Mouse (Mus musculus) kidney, adult 11 months (tissue): ENCODE data around the gene Syngr4.
"Not testable (repeated sequence)": the region's sequence is repeated elsewhere in the genome, so short reads cannot be mapped to it uniquely, and the experiment has no call there.

Experiments
- DNase-seq: peaks from one replicate; pipeline ENCODE4 v3.0.0; 2022

The Syngr4 gene

DNA sequence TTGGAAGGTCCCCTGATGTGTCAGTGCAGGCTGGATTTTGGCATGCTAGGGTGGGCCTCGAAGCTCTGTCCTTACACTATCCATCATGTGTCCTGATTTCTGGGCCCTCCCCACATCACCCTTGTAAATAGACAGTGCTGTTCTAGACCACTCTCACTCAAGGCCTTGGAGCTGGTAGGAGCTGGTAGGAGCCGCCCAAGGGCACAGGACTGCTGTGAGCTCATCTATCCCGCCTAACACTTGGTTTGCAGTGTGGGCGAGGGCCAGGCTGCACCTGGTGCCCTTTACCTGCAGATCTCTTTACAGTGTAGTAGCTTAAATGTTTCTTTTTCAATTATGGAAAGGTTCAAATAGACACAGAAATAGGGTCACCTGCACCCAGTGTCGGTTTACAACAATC lies 18.5 kb upstream of the Syngr4 start:
- no peak for DNase-seq

DNA sequence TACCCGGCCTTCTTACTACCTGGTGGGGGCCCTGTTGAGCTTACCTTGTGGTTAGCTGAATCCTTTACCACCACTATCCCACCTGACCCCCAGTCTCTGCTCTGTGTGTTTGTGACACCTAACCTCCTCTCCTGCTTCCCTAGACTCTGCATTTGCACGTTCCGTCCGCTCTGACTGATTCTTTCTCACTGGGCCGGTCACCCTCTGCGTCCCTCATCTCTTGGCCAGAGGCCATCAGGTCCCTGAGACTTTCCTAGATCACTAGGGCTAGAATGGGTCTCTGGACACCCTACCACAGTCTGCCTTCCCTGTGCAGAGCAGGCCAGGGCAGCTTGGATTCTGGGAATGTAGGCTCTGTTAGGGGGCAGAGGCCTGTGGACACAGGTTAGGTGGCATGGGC lies 17.6 kb upstream of the Syngr4 start:
- no peak for DNase-seq

DNA sequence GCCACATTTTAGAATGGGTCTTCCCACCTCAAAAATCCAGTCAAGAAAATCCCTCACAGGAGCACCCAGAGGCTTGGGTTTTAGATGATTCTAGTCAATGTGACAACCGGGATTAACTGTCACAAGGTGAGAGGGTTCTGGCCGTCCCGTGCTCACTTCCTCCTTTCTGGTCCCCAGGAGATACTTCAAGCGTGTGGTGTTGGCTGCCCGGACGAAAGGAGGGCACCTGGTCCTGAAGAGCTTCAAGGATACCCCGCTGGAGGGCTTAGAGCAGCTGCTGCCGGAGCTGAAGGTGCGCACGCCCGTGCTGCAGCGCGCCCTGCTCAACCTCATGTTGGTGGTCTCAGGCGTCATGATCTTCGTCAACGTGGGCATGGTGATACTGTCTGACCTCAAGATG lies 12.6 kb upstream of the Syngr4 start:
- DNase-seq: no peak

DNA sequence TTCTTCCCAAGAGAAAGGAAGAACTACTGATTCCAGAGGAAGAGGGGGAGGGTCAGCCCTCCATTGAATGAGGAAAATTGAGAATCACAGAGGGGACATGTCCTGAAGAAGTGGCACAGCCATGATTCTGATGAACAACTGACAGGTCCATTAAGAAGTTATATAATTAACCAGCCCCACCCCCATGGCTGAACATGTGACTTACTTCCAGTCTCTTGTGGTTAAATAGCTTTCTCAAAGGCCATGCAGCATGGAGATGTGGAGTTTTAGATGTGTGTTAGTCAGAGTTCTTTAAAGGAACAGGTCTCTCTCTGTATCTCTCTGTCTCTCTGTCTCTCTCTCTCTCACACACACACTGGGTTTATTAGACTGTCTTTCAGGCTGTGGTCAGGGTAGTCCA lies 11.9 kb upstream of the Syngr4 start:
- DNase-seq: peak; percentile 28

DNA sequence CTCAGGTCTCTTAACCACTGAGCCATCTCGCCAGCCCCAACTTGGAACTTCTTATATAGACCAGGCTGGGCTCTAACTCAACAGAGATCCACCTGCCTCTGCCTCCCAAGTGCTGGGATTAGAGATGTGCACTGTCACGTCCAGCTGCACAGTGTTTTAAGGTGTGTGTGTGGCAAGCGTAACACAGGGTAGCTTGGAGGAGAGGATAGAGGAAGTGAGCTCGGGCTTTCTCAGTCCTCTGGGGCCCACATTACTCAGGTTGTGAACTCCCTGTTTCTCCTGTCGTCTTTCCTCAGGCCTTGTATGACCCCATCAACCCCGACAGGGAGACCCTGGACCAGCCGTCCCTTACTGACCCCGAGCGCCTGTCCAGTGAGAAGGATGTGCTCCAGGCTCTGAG lies 10.1 kb upstream of the Syngr4 start:
- DNase-seq: no peak

DNA sequence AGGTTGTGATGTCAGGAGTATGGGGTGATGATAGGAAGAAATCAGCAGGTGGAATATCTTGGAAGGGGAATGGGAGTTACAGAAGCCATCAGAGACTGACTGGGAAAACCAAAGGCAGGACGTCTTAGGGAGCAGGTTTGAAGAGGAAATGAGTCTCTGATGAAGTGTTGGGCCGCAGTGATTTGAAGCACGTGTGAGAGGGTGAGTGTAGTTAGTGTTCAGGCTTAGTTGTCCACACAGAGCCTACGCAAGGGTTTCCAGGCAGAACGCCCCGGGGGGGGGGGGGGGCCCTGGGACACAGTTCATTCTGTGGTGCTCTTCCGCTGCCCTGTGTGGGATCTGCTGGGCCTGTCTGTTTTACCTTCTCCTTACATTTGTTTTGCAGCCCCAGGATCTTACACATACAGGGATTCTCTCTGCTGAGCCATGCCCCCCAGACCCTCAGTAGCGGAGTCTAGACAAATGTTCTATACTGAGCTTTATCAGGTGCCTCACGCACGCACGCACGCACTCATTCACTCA lies 6.0 kb upstream of the Syngr4 start:
- no peak for DNase-seq

DNA sequence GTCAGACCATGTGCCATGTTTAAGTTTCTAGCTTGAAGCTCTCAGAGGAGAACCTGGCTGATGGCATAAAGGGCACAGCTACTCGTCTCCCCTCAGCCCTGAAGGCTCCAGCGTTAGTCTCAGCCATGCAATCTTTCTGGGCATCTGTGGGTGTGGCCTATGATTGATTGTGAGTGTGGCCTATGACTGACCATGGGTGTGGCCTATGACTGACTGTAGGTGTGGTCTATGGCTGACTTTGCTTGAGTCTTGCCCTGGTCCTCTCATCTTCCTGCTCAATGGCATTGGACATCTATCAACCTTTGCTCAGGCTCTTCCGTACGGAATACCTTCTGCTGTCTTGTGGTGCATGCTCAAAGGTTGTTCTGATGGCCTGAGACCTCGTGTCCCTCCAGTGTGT lies 5.0 kb upstream of the Syngr4 start:
- DNase-seq: peak; percentile 38

DNA sequence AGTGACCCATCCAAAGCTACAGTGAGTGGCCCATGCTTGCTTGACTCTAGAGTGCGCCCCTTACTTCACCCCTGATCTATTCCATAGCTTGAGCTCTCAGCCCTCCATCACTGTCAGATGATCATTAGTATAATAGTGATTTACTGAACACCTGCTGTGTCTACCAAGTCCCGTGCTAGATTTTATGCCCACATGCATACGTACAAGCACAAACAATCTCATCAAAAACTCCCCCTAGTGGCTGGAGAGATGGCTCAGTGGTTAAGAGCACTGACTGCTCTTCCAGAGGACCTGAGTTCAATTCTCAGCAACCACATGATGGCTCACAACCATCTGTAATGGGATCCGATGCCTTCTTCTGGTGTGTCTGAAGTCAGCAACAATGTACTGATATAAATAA lies 1.6 kb upstream of the Syngr4 start:
- DNase-seq: not testable (repeated sequence)

DNA sequence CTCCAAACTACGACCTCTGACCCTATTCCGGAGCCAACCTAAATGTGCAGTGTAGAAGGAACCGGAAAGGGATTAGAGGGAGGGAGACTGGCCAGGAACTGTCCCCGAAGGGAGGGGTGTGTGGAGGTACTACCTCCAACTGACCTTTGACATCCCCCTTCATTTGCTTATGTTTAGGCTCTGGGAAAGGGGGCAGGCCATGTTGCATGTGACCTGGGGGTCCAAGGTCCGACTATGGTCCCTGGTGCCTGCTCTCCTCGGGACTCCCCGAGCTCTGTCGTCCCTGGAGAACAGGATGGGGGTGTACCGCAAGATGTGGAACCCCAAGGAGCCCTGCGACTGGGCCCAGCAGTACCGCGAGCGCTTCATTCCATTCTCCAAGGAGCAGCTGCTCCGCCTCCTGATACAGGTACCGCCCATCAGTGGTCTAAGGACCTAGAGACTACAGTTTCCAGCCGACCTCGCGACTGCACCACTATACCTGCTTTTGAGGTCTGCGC lies 794 bp upstream of the Syngr4 start:
- peak; percentile 92 for DNase-seq

DNA sequence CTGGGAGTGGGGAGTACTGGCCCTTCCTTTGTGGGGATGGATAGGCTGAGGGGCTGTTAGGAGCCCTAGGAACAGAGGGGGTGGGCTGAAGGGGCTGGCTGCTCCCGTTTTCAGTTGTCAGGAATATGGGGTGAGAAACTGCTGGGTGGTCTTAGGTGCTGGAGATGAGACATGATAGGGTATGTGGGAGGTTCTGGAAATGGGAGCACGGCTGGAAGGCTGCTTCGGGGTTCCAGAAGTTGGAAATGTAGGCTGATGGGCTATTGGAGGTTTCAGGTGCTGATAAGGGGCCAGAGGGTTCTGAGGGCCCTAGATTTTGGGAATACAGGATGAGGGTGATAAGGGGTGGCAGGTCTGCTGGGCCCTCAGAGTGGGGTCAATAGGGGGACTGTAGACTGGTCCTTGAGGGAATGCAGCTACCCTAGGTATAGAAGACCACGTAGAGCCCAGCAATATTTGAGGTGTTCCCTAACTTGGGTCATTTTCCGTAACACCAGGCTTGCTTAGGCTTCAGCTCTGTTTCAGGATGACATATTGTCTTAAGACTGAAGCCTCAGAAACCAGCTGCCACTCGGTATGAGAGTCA lies 490 bp downstream of the Syngr4 start:
- no peak for DNase-seq

DNA sequence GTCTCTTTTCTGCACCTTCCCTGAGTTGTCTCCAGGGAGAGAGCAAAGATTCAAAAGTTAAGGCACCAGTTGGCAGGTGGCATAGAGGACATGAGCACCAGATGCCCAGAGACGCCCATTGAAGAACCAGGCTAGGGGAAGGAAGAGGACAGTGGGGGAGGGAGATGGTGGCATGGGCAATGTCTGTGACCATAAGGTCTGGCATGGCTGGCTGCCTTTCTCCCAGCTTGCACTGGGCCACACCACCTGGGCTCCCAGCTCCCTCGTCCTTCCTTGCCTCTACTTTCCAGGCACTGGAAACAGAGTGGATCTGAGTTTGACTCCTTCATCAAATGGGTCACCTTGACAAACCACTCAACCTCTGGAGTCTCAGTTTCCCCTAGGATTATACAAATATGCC lies 3.9 kb downstream of the Syngr4 start:
- no peak for DNase-seq

DNA sequence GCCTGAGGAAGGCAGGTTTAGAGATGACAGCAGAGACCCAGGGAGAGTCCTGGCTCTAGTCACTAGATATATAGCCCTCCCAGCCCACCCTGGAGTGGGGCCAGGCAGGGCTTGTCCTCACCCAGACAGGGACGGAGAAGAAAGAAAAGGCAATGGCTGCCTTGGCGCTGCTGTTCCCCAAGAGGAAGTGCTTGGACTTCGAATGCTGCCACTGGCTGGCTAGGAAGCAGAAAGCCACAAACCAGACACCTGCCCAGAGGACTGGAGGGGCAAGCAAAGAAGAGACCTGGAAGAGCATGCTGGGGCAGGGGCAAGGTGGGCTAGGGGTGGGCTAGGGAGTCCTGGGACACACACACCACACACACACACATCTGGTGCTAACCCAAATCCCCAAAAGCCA lies 9.3 kb downstream of the Syngr4 start:
- DNase-seq: no peak

DNA sequence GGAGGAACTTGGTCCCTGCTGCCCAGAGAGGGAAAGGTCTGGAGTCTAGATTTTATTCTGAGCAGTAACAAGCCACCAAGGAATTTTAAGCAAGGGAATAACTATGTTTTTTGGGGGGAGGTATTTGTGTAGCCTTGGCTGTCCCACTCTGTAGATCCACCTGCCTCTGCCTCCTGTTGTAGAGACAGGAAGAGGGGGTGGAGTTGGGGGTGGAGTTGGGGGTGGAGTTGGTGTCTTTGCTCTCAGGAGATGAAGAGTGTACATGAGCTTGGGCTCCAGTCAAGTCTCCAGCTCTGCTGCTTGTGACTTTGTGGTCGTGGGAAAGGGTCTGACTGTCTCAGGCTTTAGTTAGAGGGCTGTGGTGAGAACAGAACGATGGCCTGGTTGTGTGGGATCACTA lies 15.5 kb downstream of the Syngr4 start:
- no peak for DNase-seq

DNA sequence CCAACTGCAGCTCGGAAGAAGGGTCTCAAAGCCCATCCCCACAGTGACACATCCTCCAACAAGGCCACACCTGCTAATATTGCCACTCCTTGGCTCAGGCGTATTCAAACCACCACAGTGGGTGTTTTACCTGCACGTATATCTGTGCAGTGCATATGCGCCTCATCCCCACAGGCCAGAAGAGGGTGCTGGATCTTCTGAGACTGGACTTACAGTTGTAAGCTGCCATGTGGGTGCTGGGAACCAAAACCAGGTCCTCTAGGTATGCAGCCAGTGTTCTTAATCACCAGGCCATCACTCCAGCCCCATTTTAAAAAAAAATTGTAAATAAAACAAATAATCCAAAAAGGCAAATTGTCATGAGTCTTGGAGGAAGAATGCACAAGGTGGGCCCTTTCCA lies 16.0 kb downstream of the Syngr4 start:
- no peak for DNase-seq

DNA sequence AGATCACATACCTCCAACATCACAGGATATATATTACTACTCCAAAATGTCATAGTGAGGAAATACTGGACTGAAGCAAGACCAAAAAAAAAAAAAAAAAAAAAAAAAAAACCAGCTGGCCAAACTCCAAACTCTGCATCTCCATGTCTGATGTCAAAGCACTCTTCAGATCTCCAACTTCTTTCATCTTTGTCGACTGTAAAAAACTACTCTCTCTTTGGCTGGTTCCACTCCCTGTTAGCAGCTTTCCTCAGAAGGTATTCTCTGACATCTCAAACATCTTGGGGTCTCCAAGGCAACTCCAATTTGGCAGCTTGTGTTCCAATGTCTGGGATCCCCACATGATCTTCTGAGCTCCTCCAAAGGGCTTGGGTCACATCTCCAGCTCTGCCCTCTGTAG lies 18.2 kb downstream of the Syngr4 start, which contains the start of gene Grin2d:
Gene Grin2d (minus strand): TSS at position 101 of the 400 bp plus-strand sequence.
- not testable (repeated sequence) for DNase-seq

DNA sequence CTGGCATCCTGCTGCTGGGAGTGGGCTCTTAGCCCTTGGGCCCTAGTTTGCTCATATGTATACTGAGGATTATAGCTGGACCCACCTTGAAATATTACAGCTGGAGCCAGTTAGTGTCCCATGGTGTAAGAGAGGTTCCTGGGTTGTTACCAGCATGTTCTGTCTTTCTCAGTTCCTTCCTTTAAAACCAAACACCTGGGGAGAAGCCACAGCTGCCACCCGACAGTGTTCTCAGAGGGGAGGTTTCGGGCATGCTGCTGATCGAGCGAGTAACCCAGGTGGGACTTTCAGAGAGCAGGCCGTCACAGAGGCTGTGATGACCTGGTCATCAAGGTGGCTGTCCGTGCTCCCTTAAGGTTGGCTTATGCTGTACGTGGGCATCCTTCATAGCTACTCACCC lies 19.6 kb downstream of the Syngr4 start:
- no peak for DNase-seq

DNA sequence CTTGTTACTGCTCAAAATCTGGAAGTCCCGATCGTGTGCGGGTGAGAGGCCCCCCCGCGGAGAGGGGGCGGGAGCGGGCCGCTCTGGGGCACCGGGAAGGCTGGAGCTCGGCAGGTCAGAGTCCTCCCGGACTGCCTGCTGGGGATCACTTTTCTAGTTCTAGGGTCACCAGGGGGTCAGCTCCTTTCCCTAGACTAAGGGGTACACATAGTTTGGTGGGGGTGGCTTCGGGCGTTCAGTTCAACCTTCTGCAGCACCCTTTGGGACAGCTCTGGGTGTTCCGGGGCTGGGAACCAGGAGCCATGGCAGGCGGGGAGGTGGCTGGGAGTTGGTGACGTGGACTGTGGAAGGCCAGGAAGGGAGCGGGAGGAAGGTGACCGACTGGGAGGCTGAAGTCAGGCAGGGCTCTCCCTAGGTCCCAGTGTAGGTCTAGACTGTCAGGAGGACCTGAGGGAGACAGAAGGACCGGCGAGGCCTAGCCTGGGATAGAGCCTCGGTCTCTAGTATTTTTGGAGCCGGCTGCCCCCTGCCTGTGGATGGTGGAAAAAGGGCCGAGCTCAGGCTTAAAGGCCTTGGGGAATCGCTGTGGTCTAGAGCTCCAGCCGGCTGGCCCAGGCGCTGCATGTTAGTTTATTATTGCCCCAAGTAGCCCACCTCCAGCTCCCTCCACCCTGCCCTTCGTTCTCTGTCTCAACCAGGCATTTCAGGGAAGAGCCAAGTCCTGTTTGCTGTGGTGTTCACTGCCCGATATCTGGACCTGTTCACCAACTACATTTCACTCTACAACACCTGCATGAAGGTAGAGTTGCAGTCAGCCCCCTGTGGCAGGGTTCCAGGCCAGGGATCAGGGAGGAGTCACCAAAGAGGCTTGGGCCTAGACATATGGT lies 23.2 kb downstream of the Syngr4 start:
- DNase-seq: peak; percentile 70

DNA sequence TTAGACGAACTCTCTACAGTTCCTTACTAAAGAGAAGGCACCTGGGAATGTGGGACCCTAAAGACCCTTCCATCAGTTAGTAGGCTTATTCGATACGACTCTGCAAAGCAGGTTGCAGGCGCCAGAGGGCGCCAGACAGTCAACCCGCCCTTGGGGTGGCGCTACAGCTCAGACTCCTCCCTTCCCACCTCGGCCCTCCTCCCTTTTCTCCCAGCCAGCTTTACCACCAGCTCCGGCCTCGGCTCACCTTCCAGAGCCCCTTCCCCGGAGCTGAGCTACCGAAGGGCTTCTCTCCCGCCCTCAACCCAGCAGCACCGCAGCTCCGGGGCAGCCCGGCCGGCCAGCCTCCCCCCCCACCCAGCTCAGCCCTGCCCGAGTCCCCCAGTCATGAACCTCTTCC lies 23.9 kb downstream of the Syngr4 start, which contains the start of gene Kdelr1:
Gene Kdelr1 (plus strand): TSS at position 149 of the 400 bp plus-strand sequence.
- peak; percentile 81 for DNase-seq

DNA sequence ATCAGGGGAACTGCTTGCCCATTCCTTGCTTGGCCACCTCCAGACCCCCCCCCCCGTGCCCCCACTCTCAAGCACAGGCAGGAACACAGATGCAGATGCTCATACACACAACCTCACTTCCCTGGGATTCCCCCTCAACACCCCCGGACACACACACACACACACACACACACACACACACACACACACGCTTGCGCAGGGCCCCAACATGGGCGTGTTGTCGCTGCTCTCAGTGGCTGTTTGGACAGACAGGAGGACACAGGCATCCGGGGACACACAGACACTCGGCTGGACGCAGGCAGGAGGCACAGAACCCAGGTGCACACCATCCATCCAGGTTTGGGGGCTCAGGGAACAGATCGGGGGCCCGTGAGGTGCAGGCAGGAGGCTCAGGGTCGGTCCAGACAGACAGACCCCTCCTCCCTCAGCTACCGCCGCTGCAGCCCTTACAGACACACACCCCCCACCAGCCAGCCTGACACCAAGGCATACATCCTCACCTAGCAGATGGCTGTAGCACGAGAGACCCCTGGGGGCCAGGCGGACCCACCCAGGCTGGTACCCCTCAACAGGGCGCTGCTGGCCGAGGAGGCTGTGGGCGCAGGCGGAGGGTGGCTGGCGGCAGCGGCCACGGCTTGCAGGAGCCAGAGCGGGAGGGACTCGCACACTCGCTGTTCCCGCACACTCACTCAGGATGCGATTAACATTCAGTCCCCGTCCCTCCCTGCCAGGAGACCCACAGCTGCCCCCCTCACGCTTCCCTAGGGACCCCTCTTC lies 26.0 kb downstream of the Syngr4 start:
- DNase-seq: no peak

DNA sequence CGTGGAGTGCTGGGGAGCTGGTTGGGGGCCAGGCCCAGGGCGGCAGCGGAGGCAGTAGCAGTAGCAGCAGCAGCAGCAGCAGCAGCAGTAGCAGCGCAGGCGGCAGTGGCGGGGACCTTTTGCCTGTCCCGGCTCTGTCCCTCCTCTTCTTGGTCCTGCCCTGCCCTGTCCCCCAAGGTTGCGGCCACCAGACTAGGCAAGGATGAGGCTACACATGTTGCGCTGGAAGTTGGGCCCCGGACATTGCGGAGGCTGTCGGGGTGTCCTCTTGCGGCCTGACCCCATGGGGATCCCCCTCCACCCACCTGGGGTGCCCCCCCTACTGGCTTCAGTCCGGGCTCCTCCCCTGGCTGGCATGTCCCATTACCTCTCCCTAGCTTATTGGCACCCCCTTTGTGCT lies 26.7 kb downstream of the Syngr4 start:
- no peak for DNase-seq

DNA sequence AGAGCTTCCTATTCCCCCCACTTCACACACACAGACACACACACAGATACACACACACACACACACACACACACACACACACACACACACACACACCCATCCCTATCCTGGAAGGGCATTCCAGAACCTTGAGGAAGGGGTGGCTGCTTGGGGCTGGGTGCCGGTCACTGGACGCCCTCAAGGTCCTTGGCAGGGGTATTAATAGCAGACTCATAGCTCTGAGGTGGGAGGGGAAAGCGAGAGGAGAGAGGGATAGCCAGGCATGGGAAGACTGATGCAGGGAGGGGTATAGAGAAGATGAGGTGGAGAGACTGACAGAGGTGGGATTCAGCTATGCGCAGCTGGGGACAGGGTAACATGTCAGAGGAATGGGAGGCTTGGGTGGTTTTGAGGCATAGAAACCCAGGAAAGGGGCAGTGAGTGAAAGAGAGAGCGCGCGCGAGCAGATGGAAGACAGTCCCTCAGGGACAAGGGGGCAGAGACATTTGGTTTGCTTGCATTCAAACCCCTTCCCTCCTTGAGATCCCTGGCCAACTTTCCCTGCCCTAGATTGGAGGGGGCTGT lies 27.3 kb downstream of the Syngr4 start:
- DNase-seq: no peak

DNA sequence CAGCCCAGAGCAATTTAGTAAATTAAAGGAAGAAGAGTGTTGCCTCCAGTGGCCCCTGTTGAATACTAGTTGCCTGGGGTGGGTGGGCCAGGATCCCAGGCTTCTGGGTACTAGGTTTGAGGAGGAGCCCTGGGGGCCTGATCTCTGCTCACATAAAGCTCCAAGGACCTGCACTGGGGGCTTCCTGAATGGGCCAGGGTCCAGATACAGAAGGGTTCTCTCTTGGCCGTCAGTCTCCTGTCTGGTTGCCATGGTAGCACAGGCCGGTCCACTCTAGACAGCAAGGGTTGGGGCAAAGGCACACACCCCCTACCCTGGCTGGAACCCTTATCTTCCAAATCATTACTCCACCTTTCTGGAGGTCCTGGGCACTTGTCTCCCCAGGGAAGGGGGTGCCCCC lies 28.6 kb downstream of the Syngr4 start:
- DNase-seq: no peak
